Mouse (Mus musculus): ENCODE data around the gene 9430097D07Rik.

9430097D07Rik gene

GRCm38 (mm10) chr2:32539452-32539981, 36.0 kb downstream of the 9430097D07Rik start:
- in situ Hi-C loops (cut with MboI; ENCODE audit: low pct_unique_long_range_greater_than_20kb in 1 of 2, low sequenced_read_pairs in 2 of 2, unreplicated experiment in 1 of 2), result no loop called here

GRCm38 (mm10) chr2:32538461-32538860, 37.0 kb downstream of the 9430097D07Rik start:
- in situ Hi-C loops (cut with MboI; ENCODE audit: low pct_unique_long_range_greater_than_20kb in 1 of 2, low sequenced_read_pairs in 2 of 2, unreplicated experiment in 1 of 2), result no loop called here

GRCm38 (mm10) chr2:32537941-32538340, 37.5 kb downstream of the 9430097D07Rik start:
- in situ Hi-C loops (cut with MboI; ENCODE audit: low pct_unique_long_range_greater_than_20kb in 1 of 2, low sequenced_read_pairs in 2 of 2, unreplicated experiment in 1 of 2), result no loop called here

DNA sequence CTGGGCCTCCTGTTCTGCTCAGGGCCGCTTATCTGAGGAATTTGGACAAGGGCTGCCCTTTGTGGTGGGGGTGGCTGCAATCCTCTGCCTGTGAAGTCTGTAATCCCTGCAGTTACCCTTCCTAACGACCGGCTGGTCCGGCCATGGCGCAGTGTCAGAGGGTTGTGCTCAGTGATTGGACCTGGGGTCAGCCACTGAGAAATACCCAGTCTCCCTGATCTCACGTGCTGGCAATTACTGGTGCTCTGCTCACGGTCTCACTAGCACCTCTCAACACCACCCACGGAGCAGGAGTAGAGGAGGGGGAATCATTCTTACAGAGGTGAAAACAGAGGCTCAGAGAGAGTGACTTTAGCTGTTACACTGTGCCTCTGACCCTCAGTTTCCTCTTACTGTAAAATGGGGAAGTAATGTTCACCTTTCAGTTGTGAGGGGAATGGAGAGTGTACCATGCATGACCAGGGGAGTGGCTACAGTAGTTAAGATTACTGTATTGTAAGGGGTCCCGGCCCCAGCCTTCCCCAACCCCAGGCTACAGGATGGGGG, 38.1 kb downstream of the 9430097D07Rik start:
- in situ Hi-C loops (cut with MboI; ENCODE audit: low pct_unique_long_range_greater_than_20kb in 1 of 2, low sequenced_read_pairs in 2 of 2, unreplicated experiment in 1 of 2), result no loop called here

GRCm38 (mm10) chr2:32536634-32537359, 38.7 kb downstream of the 9430097D07Rik start:
- in situ Hi-C loops (cut with MboI; ENCODE audit: low pct_unique_long_range_greater_than_20kb in 1 of 2, low sequenced_read_pairs in 2 of 2, unreplicated experiment in 1 of 2), result no loop called here

- in situ Hi-C loops (cut with MboI; ENCODE audit: low pct_unique_long_range_greater_than_20kb in 1 of 2, low sequenced_read_pairs in 2 of 2, unreplicated experiment in 1 of 2), result no loop called here
These were observed 39.3 kb downstream of the 9430097D07Rik start for GRCm38 (mm10) chr2:32536086-32536633.

DNA sequence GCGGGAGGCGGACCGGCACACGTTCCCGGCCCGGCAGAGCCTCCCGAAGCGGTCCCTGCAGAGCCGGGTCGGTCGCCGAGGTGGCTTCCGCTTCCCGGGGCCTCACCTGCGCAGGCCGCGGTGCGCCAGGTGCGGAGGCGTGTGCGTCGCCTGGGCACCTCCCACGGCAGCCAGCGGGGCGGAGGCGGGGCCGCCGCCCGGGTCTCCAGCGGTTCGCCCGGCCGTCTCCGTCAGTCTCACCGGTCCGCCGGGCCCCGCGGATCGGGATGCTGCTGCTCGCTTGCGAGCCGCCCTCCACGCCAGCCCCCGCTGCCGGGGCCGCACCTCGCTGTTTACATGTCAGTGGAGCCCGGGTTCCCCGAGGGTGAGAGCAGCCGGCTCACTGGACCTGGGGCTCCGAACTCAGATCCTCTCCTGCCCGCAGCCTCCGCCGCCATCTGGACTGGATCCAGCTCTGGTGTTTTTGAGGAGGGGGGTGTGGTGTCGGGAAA, 39.9 kb downstream of the 9430097D07Rik start:
- in situ Hi-C loops (cut with MboI; ENCODE audit: low pct_unique_long_range_greater_than_20kb in 1 of 2, low sequenced_read_pairs in 2 of 2, unreplicated experiment in 1 of 2), result no loop called here

- in situ Hi-C loops (cut with MboI; ENCODE audit: low pct_unique_long_range_greater_than_20kb in 1 of 2, low sequenced_read_pairs in 2 of 2, unreplicated experiment in 1 of 2), result no loop called here
These were observed 40.6 kb downstream of the 9430097D07Rik start, which contains the start of gene Fam102a for GRCm38 (mm10) chr2:32534733-32535471. TSS of gene Fam102a (plus strand) at chr2:32535332.

GRCm38 (mm10) chr2:32534061-32534732, 41.3 kb downstream of the 9430097D07Rik start:
- in situ Hi-C loops (cut with MboI; ENCODE audit: low pct_unique_long_range_greater_than_20kb in 1 of 2, low sequenced_read_pairs in 2 of 2, unreplicated experiment in 1 of 2), result no loop called here

DNA sequence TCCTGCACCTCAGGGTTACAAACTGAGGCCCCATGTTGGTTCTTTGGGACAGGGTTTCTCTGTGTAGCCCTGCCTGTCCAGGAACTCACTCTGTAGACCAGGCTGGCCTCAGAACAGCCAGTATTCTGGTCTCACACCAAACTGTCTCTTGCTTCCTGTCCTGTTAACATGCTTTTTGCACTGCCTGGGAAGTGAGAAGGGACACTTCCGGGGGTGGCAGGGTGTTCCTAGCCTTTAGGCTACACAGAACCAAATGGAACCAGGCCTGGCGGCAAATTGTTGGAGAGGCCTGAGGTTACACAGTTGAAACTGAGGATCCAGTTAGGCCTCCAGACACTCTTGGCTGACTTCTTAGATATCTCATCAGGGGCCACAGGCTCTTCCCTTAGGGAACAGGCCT, 42.3 kb downstream of the 9430097D07Rik start:
- in situ Hi-C loops (cut with MboI; ENCODE audit: low pct_unique_long_range_greater_than_20kb in 1 of 2, low sequenced_read_pairs in 2 of 2, unreplicated experiment in 1 of 2), result no loop called here

DNA sequence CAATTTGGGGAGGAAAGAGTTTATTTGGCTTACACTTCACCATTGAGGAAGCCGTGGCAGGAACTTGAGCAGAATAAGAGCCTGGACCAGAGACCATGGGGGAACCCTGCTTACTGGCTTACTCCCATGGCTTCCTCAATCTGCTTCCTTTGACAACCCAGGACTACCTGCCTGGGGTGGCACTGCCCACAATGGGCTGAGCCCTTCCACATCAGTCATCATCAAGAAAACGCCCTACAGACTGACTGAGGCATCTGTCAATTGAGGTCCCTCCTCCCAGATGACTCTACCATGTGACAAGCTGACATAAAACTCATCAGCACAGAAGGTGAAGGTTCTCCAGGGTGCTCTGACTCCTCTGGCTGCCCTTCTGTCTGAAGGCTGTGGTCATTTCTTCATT, 45.0 kb downstream of the 9430097D07Rik start:
- in situ Hi-C loops (cut with MboI; ENCODE audit: low pct_unique_long_range_greater_than_20kb in 1 of 2, low sequenced_read_pairs in 2 of 2, unreplicated experiment in 1 of 2), result no loop called here

GRCm38 (mm10) chr2:32528326-32528725, 47.2 kb downstream of the 9430097D07Rik start:
- in situ Hi-C loops (cut with MboI; ENCODE audit: low pct_unique_long_range_greater_than_20kb in 1 of 2, low sequenced_read_pairs in 2 of 2, unreplicated experiment in 1 of 2), result no loop called here

GRCm38 (mm10) chr2:32527468-32527966, 48.0 kb downstream of the 9430097D07Rik start:
- in situ Hi-C loops (cut with MboI; ENCODE audit: low pct_unique_long_range_greater_than_20kb in 1 of 2, low sequenced_read_pairs in 2 of 2, unreplicated experiment in 1 of 2), result no loop called here

GRCm38 (mm10) chr2:32525816-32526215, 49.7 kb downstream of the 9430097D07Rik start:
- in situ Hi-C loops (cut with MboI; ENCODE audit: low pct_unique_long_range_greater_than_20kb in 1 of 2, low sequenced_read_pairs in 2 of 2, unreplicated experiment in 1 of 2), result no loop called here

DNA sequence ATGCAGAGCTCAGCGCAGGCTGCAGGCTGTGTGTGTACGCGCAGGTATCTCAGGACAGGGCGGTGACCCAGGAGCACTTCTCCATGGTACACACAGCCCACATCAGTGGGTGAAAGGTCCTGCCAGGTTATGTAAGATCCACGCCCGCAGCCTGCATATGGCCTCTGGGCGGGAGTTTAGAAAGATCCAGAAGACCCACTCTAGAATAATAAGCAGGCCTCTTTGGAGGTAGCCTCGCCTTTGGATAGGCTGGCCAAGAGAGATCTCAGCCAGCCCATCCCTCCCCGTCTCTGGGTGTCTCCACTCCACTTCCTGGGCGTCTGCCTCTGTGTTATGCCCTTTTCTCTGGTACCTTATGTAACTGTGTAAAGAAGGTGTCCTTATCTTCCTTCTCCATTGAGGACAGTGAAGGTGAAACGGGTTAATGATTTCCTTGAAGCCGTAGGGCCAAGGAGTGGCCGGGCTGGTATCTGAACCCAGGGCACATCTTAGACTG, 50.9 kb downstream of the 9430097D07Rik start:
- in situ Hi-C loops (cut with MboI; ENCODE audit: low pct_unique_long_range_greater_than_20kb in 1 of 2, low sequenced_read_pairs in 2 of 2, unreplicated experiment in 1 of 2), result no loop called here

Measured in mouse embryonic stem cell (cell line).